Mouse (Mus musculus): ENCODE measurements around the gene Lrtm1.

The Lrtm1 gene

DNA sequence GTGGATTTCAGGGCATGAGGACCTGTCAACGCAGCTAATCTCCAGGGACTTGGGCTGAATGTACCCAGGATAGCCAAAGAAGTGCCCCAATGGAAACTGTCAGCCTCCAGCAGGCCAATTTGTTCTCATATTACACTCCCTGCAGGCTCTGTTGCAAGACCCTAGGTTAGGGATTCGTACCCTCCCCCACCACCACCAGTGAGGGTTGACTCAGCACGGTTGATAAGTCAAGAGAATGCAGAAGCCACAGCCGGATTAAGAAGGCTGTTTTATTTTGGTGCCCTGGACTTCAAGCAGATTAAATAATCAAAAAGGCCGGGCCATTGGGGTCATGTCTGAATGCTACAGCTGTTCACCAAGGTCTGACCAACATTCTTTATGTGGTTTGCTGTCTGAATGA, at the start of gene Lrtm1:
TSS of gene Lrtm1 (plus strand) at position 326 of the 400 bp plus-strand sequence.
- DNase-seq (ENCODE audit: low read depth, low spot score) = peak; percentile 63

DNA sequence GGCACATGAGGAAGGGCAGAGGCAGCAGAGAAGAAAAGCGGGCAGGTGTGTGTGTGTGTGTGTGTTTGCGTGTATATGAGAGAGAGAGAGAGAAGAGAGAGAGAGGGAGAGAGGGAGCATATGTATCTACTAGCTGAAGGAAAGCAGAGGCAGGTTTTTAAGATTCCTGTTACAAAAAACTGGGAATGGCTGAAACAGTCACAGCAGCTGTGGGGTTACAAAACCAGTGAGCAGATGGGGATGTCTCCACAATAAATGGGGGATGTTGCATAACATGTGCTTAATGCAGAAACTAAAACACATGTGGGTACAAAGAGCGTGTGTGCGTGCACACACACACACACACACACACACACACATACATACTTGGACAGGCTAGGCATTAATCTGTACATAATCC, 48.8 kb upstream of the Lrtm1 start:
- no peak for DNase-seq (ENCODE audit: low read depth, low spot score)

DNA sequence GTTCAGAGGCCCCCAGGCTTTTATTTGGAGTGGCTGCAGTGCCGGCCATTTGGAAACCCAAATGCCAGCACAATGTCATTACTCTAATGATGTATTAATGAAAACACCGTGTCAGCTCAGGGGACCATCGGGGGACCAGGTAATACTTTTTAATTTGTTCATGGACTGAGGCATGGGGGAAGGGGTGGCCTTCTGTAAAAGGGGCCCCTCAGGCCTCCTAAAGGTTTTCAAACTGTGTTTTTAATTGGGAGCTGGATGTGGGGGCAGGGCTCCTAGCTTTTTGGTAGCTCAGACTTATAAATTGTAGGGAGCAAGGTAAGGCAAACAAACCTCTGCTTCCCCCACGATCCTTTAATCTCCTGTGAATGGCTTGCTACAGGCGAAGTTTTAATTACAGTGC, 45.4 kb upstream of the Lrtm1 start:
- DNase-seq (ENCODE audit: low read depth, low spot score) = no peak

DNA sequence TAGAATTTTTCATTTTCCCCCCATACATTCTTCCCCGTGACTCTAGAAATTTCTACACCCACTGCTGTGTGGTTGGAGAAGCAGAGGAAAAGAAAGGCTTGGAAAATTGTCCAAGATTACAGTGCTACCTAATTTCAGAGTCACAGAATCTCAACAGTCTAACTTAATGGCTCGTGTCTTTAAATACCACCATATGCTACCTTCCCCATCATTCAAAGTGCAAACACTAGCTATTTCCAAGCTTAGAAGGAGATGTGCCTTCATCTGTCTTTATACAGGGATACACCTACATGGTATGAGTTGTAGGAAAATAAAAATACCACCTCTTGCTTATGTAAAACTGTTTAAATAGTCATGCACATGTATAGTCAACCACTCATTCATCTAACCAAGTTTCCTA, 38.8 kb upstream of the Lrtm1 start:
- no peak for DNase-seq (ENCODE audit: low read depth, low spot score)

DNA sequence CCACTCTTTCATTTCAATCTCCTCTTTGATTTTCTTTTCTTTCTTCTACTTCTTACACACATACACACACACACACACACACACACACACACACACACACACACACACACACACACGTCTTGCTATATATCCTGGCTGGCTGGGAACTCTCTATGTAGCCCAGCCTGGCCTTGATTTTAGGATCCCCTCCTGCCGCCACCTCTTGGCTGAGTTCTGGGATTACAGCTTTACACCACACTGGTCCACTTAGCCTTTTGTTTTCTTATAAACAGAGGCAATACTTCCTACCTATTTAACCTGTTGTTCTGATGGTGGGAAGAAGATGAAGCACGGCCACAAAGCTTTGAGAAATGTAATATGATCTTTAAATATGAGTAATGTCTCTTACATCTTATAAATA, 37.5 kb upstream of the Lrtm1 start:
- peak; percentile 12 for DNase-seq (ENCODE audit: low read depth, low spot score)

DNA sequence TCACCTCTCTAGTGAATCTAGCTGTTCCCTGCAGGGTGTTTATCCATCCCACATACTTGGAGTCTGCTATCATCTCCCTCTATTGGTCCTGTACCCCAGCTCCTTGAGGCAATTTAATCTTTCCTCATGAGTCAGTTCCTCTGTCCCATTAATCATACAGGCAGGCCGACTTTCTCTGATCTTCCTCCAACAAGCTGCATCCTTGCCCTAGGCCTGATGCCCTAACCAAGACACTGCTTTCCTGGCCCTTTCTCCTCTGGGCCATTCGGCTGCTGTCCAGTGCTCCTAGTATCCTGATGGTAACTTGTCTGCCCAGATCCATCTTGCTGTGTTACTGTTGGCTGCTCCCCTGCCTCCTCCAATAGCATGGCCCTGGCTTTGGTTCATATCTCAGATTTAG, 33.7 kb upstream of the Lrtm1 start:
- DNase-seq (ENCODE audit: low read depth, low spot score) = no peak

DNA sequence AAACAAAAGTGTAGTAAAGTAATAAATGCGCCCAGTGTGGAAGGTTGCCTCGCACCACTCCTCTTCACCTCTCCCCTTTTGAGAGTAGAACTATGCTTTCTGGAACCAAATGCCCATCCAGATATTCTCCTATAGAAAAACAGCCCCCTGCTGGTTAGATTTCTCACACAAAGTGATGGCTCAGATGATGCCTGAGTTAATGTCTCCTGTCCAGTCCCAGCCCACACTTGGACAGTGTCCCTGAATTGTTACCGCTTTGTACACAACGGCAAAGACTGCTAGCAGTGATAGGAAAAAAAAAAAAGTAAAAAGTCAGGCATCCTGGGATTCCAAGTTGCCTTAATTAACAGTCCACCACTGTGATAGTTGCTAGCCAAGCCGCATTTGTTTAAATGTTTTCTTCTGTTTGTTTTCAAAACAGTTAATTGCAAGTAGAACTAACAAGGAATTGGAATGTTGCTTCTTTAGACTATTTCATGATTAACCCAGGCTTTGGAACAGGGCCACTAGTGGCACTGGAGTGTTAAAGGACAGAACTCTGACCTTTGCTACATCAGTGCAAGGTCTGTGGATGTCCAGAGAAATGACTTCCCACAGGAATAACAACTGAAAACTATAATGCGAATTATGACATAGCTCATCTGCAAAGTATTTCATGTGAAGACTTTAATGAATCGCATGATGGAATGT, 29.7 kb upstream of the Lrtm1 start:
- no peak for DNase-seq (ENCODE audit: low read depth, low spot score)

DNA sequence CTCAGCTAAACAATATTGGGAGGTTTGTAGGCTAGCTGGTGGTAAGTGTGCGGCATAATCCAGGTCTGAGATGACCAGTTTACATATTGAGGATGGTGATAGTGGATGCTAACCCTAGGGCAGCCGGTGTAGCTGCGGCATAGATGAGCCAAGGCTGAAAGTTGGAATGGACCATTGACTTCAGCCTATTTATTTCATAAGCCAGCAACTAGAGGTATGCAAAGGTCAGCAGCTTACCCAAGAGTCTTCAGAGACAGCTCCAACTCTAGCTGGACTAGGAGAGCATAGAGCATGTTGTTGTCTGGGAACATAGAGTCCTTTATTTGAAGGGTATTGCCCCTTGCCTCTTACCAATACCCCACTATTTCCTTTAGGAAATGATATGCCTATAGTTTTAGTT, 21.4 kb upstream of the Lrtm1 start:
- DNase-seq (ENCODE audit: low read depth, low spot score) = no peak

DNA sequence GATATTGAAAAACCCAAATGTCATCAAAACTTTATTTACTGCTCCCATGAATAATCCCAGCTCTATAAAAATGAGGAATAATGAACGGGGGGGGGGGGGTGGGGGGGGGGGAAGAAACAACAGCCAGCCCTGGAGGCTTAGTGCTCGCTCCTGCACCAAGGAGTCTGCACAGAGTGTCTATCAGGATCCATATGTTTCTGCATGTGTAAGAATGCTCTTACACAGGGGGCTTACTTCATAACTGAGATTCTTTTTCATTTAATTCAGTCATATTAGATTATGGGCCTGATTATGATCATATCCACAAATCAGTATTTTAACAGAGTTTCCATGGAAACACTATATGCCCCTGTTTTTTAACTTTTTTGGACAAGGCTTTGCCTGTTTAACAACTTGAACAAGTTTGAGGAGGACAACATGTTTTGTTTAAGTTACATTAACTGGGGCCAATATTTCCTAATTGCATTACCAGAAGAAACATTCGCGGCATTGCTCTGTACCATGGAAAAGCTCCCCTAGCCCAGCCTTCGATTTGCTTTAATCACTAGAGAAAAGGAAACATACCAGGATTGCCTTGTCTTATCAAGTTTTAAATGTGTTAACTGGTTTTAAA, 12.7 kb upstream of the Lrtm1 start:
- no peak for DNase-seq (ENCODE audit: low read depth, low spot score)

DNA sequence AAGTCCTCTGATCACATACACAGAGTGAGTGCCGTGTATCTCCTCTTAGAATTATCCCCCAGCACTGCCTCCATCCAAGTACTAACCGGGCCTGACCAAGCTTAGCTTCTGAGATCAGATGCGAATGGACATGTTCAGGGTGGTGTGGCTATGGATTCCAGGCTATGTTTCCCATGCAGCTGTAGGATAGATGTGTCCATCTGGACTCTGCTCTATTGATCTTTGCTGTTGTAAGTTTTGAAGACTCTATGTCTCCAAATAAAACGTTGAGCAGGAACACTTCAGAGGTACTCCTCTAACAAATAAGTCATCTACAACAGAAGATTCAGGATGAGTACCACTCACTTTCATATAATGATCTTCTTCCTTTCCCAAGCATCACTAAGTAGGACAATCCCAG, 8.4 kb upstream of the Lrtm1 start:
- DNase-seq (ENCODE audit: low read depth, low spot score) = no peak

DNA sequence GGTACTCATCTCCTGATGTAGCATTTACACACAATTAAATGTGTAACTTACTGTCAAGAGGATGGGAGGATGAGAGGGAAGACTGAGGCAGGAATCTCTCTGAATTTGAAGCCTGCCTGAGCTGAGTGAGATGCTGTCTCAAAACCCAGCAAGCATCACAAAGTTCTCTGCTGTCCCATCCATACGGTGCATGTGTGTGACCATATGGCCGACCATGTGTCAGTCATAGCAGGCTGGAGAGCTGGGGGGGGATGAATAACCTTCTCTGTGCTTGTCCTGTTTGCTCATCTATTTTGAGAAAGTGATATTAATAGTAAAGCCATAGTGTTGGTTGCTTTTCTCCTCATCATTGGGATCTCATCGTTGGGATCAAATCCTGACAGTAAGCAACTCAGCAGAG, 4.8 kb upstream of the Lrtm1 start:
- DNase-seq (ENCODE audit: low read depth, low spot score) = no peak

DNA sequence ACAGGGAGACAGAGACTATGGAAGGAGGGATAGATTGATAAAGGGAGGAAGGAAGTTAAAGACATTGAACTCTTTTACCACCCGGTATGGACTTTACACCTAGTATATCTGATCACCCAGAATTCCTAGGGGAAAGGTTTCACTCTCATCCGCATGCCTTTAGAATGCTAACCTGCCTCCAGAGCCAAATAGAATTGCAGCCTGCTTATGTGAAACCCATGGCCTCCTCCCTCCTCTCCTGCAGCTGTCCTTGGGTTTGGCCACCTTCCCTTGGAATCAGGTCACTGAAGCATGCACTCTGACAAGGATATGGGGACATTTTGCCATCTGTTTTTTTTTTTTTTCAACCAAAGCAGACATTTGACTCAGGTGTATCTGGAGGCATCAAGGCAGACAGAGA, 3.3 kb upstream of the Lrtm1 start:
- DNase-seq (ENCODE audit: low read depth, low spot score) = no peak

DNA sequence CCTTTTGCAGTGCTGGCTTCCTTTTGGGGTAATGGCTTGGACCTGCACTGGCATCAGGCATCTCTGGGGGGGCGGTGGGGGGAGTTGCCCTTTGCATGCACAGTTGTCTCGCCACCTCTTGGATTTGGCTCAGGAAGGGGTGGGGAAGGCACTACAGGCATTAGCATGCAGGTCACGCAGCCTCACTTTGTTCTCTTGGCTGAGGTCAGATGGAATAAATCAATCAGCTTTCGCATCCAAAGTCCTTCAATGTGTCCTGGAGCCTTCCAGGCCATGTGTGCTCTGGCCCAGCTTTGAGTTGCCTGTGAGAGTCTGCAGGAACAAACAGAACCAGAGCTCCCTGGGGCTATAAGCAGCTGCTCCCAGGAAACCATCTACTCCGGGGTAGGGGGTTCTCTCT, 2.1 kb upstream of the Lrtm1 start:
- peak; percentile 71 for DNase-seq (ENCODE audit: low read depth, low spot score)

DNA sequence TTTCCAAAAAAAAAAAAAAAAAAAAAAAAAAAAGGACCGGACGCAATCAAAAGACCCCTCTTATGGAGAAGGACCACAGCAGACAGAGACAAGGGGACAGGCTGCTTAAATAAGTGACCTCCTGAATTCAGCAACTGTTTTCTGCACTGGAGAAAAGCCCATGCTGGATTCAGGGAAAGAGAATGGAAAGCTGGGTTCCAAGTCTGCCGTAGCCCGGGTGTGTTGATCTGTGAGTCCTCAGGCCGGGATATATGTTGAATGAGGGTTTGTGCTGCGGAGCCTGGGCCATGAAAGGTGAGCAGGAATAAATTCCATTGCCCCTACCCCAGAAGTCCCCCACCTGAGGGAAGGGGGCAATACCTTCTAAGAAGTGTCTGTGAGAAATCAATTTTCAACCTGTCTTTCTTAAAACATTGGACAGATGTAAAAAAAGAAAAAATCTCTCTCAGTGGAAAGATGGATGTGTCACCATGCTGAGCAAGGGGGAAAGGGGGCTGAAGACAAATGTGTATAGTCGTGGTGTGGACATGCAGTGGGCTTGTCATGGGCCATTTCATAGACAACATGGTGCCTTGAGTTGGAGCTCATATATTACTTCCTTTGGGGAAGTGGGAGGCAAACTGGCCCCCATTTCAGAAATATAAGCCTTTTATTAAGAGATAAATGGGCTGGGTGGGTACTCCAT, 450 bp downstream of the Lrtm1 start:
- no peak for DNase-seq (ENCODE audit: low read depth, low spot score)

DNA sequence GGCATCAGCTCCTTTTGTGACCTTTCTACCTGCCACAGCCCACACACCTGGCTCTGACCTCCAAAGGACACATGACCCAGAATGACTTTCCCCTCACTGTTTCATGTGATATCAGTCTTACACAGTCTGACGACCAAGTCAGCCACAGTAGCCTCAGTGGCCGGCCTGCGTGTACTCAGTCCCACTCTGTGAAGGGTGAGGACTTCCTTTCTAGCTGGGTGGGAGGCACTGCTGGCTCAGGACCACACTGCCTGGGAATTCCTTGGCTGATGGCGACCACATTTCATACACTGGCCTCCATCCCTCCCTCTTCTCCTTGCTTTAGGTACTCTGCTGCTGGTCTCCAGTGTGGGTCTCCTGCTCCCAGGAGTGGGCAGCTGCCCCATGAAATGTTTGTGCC, 3.3 kb downstream of the Lrtm1 start:
- DNase-seq (ENCODE audit: low read depth, low spot score) = no peak

DNA sequence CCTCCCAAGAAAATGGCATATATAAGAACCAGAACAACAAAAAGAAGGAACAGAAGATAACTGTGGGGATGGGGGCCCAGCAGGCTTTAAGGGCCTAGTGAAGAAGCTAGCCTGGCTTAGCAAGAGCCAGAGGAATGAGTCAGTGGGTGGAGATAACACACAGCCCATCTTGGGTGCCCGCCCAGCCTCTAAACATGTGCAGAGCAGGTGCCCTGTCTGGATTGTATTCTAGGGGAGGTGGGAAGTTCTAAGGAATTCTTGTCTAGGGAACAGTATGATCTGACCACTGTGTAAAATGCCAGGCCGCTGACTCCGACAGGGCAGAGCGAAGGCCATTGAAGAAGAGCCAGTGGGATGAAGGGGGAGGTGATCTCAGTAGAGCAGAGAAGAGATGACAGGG, 5.2 kb downstream of the Lrtm1 start:
- no peak for DNase-seq (ENCODE audit: low read depth, low spot score)

DNA sequence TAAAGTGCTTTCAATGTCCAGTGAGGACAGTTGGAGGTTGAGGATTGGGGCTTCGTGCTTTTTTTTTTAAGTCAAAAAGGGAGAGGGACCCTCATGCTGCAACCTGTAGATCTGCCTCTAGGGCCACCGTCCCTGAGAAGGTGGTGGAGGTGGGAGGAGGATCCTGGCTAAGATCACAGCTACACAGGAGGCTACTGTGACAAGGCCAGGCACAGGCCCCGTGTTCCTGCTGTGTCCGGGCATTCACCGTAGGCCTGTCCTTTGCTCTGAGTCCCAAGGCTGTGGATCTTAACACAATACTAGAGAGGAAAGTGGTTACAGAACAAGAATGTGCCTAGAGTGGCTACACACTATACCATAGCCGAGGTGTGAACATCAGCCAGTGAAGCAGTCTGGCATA, 7.3 kb downstream of the Lrtm1 start:
- DNase-seq (ENCODE audit: low read depth, low spot score) = no peak

DNA sequence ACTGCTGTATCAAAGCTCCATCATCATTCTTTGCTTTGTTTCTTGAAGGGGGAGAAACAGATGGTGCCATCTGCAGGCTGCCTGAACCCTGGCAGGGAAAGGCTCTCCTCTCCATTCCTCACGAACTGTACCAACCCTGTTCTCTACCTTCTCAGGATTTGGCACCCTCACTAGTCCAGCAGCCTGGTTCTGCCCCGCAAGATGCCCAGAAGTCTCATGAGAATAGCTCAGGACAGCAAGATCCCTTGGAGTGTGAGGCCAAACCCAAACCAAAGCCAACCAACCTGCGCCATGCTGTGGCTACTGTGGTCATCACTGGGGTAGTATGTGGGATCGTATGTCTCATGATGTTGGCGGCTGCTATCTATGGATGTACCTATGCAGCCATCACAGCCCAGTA, 9.3 kb downstream of the Lrtm1 start:
- no peak for DNase-seq (ENCODE audit: low read depth, low spot score)

DNA sequence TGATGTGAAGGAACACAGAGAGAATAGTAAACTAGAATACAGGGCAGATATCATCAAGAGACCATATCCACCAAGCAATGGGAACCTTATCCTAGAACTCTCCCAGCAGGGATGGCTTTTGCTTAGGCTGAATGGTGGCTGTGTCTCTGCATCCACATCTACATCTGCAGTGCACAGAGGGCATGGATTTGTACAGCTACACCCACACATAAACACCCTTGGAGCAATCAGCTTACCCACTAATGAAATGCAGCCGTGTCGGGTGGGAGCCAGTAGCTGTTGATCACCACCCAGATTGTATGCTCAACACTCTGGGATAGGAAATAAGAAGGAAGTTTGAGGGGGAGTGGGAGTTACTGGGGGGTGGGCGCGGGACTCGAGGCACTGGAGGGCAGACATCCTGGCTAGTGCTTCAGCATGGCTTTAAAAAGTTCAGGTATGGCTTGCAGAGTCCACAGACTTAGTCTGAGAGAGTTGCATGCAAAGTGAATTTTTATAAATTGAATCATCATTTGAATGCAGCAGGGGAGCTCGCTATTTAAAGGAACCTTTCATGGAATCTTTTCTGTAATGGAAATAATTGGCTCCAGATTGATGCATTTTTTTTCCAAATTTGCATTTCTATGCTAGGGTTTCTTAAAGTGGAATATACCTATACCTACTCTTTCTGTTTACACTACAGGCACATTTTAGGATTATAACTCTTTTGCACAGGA, 10.5 kb downstream of the Lrtm1 start:
- no peak for DNase-seq (ENCODE audit: low read depth, low spot score)

DNA sequence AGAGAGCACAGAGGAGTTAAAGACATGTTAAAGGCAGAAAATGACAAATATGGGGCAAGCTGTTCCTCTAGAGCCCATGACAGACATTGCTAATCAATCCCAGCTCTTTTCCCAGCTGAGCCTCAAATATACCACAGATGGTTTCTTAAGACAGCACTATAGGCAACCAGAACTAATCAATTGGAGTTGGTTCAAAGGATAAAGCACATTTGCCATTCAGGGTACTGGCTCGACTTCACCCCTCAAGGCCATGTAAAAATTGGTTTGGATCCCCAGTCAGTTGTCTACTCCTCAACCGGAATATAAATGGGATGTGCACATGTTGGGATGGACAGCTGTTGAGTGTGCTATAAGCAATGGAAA, 11.1 kb downstream of the Lrtm1 start:
- peak; percentile 63 for DNase-seq (ENCODE audit: low read depth, low spot score)

DNA sequence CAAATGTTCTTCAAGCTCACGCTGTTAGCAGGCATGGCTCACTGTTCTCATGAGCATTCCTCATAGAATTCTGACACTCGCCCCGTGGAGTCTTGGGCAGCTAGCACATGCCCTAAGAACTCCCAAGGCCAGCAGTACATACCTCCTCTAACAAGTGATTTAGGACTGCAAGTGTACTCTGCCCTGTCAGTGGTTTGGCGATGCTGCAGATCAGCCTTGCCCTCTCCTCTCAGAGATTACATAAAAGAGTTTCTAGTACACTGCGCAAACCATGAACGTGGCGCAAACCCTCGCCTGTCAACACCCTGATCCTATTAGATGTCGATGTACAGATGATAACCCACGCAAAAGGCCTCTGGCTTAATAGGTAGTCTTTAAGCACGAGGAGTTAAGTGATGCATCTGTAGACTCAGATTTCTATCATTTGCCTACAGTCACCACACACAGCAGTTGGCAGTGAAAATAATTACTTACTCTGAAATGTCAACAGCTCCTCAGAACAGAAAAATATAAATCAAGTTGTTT, 11.9 kb downstream of the Lrtm1 start:
- DNase-seq (ENCODE audit: low read depth, low spot score) = no peak

DNA sequence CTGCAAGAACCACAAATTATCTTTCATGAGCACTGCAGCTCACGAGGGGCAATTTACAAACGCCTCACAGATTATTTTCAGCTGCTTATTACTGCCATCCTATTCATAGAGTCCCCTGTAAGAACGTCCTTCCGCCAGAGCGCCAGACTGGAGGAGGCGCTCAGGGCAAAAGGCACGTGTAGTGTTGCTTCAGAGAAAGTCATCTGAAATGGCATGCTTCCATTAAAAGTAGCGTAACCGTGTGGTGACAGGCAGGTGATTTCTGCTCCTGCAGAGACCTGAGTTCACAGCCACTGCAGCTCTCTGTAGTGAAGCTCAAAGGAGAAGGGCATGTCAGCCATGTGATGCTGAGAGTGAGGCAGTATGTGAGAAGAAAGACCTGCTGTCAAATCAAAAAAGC, 12.5 kb downstream of the Lrtm1 start:
- DNase-seq (ENCODE audit: low read depth, low spot score) = no peak
